Mouse (Mus musculus): ENCODE results near the gene Cdc34b. TPM values are rescaled to one million over a fixed set of nuclear protein-coding genes. Genes with fewer than 3 reads are reported as not detected.

Gene Cdc34b
- polyA plus RNA-seq, 1 experiment from 2014 or later: not detected

GRCm38 (mm10) chr11:94762281-94762680, 20.7 kb downstream of the Cdc34b start:
- Histone ChIP-seq H3K9me3 (replicated peaks; ENCODE audit: control insufficient read depth, low read length) (no peaks in the 10 kb centered on the region), H3K9ac (ENCODE audit: low read length) (no peak overlapping the region), H3K27me3 (replicated peaks; ENCODE audit: control insufficient read depth, insufficient read depth, low read length) (no peaks in the 10 kb centered on the region), H3K36me3 (ENCODE audit: control insufficient read depth, insufficient read depth, low read length) (no peaks in the 10 kb centered on the region), H3K4me2 (ENCODE audit: low read length) (no peak overlapping the region), H3K4me3 (ENCODE audit: low read depth, low read length) (no peak overlapping the region), H3K4me1 (ENCODE audit: control insufficient read depth, insufficient read depth, low read length) (no peaks in the 10 kb centered on the region), H3K27ac (ENCODE audit: low read depth, low read length) (no peak overlapping the region)
- 89% methylated on average over 1 of the region's 1 CpGs for WGBS
- ATAC-seq: no peak
- no peak for DNase-seq (ENCODE audit: low spot score)

GRCm38 (mm10) chr11:94762775-94763174, 21.2 kb downstream of the Cdc34b start:
- no peaks in the 10 kb centered on the region for H3K36me3 ChIP-seq (ENCODE audit: control insufficient read depth, insufficient read depth, low read length)
- H3K4me3 ChIP-seq (ENCODE audit: low read depth, low read length): no peak overlapping the region
- ATAC-seq (no peak), DNase-seq (ENCODE audit: low spot score) (no peak)
- H3K27me3 ChIP-seq (replicated peaks; ENCODE audit: control insufficient read depth, insufficient read depth, low read length): no peaks in the 10 kb centered on the region
- no peak overlapping the region for H3K9ac ChIP-seq (ENCODE audit: low read length)
- H3K4me1 ChIP-seq (ENCODE audit: control insufficient read depth, insufficient read depth, low read length): no peaks in the 10 kb centered on the region
- H3K27ac ChIP-seq (ENCODE audit: low read depth, low read length): no peak overlapping the region
- WGBS: 33% methylated on average over 6 of the region's 6 CpGs
- no peaks in the 10 kb centered on the region for H3K9me3 ChIP-seq (replicated peaks; ENCODE audit: control insufficient read depth, low read length)
- H3K4me2 ChIP-seq (ENCODE audit: low read length): no peak overlapping the region

- Histone ChIP-seq H3K27ac (ENCODE audit: low read depth, low read length) (no peak overlapping the region), H3K36me3 (ENCODE audit: control insufficient read depth, insufficient read depth, low read length) (no peaks in the 10 kb centered on the region), H3K9ac (ENCODE audit: low read length) (no peak overlapping the region), H3K27me3 (replicated peaks; ENCODE audit: control insufficient read depth, insufficient read depth, low read length) (no peaks in the 10 kb centered on the region), H3K4me3 (ENCODE audit: low read depth, low read length) (no peak overlapping the region), H3K9me3 (replicated peaks; ENCODE audit: control insufficient read depth, low read length) (no peaks in the 10 kb centered on the region), H3K4me2 (ENCODE audit: low read length) (no peak overlapping the region), H3K4me1 (ENCODE audit: control insufficient read depth, insufficient read depth, low read length) (no peaks in the 10 kb centered on the region)
- 95% methylated on average over 2 of the region's 2 CpGs for WGBS
- no peak for DNase-seq (ENCODE audit: low spot score)
- ATAC-seq: no peak
Measured at GRCm38 (mm10) chr11:94767241-94767640, 25.7 kb downstream of the Cdc34b start.

GRCm38 (mm10) chr11:94772363-94773055, 30.9 kb downstream of the Cdc34b start:
- Histone ChIP-seq H3K4me1 (ENCODE audit: control insufficient read depth, insufficient read depth, low read length) (no peaks in the 10 kb centered on the region), H3K36me3 (ENCODE audit: control insufficient read depth, insufficient read depth, low read length) (no peaks in the 10 kb centered on the region), H3K9ac (ENCODE audit: low read length) (no peak overlapping the region), H3K9me3 (replicated peaks; ENCODE audit: control insufficient read depth, low read length) (no peaks in the 10 kb centered on the region), H3K27me3 (replicated peaks; ENCODE audit: control insufficient read depth, insufficient read depth, low read length) (no peaks in the 10 kb centered on the region), H3K27ac (ENCODE audit: low read depth, low read length) (no peak overlapping the region), H3K4me2 (ENCODE audit: low read length) (no peak overlapping the region), H3K4me3 (ENCODE audit: low read depth, low read length) (no peak overlapping the region)
- no peak for DNase-seq (ENCODE audit: low spot score)
- 89% methylated on average over 3 of the region's 3 CpGs for WGBS
- ATAC-seq: no peak

- Histone ChIP-seq H3K36me3 (ENCODE audit: control insufficient read depth, insufficient read depth, low read length) (no peaks in the 10 kb centered on the region), H3K27me3 (replicated peaks; ENCODE audit: control insufficient read depth, insufficient read depth, low read length) (no peaks in the 10 kb centered on the region)
Measured at GRCm38 (mm10) chr11:94773851-94774250, 32.3 kb downstream of the Cdc34b start.

GRCm38 (mm10) chr11:94774887-94775497, 33.4 kb downstream of the Cdc34b start:
- no peak overlapping the region for H3K9ac ChIP-seq (ENCODE audit: low read length)
- no peak overlapping the region for H3K4me2 ChIP-seq (ENCODE audit: low read length)
- H3K27me3 ChIP-seq (replicated peaks; ENCODE audit: control insufficient read depth, insufficient read depth, low read length): no peaks in the 10 kb centered on the region
- no peak overlapping the region for H3K27ac ChIP-seq (ENCODE audit: low read depth, low read length)
- no peaks in the 10 kb centered on the region for H3K9me3 ChIP-seq (replicated peaks; ENCODE audit: control insufficient read depth, low read length)
- H3K36me3 ChIP-seq (ENCODE audit: control insufficient read depth, insufficient read depth, low read length): no peaks in the 10 kb centered on the region
- DNase-seq (ENCODE audit: low spot score): no peak
- H3K4me3 ChIP-seq (ENCODE audit: low read depth, low read length): no peak overlapping the region
- WGBS: 90% methylated on average over 5 of the region's 5 CpGs
- no peak for ATAC-seq
- no peaks in the 10 kb centered on the region for H3K4me1 ChIP-seq (ENCODE audit: control insufficient read depth, insufficient read depth, low read length)

More at GRCm38 (mm10) chr11:94773851-94774250, 32.3 kb downstream of the Cdc34b start:
- no peak overlapping the region for H3K27ac ChIP-seq (ENCODE audit: low read depth, low read length)
- H3K9me3 ChIP-seq (replicated peaks; ENCODE audit: control insufficient read depth, low read length): no peaks in the 10 kb centered on the region
- no peaks in the 10 kb centered on the region for H3K4me1 ChIP-seq (ENCODE audit: control insufficient read depth, insufficient read depth, low read length)
- ATAC-seq (no peak), DNase-seq (ENCODE audit: low spot score) (peak; percentile 18)
- no peak overlapping the region for H3K4me2 ChIP-seq (ENCODE audit: low read length)
- no peak overlapping the region for H3K4me3 ChIP-seq (ENCODE audit: low read depth, low read length)
- H3K9ac ChIP-seq (ENCODE audit: low read length): no peak overlapping the region
- 84% methylated on average over 1 of the region's 1 CpGs for WGBS

- DNase-seq (ENCODE audit: low spot score) (no peak), ATAC-seq (no peak)
- H3K9ac ChIP-seq (ENCODE audit: low read length): no peak within 1 kb of the TSS
- H3K27me3 ChIP-seq (replicated peaks; ENCODE audit: control insufficient read depth, insufficient read depth, low read length): no peaks in the 10 kb centered on the region
- no peak within 1 kb of the TSS for H3K4me3 ChIP-seq (ENCODE audit: low read depth, low read length)
- H3K4me1 ChIP-seq (ENCODE audit: control insufficient read depth, insufficient read depth, low read length): no peaks in the 10 kb centered on the region
- H3K27ac ChIP-seq (ENCODE audit: low read depth, low read length): no peak within 1 kb of the TSS
- no peak within 1 kb of the TSS for H3K4me2 ChIP-seq (ENCODE audit: low read length)
- no peaks in the 10 kb centered on the region for H3K9me3 ChIP-seq (replicated peaks; ENCODE audit: control insufficient read depth, low read length)
- H3K36me3 ChIP-seq (ENCODE audit: control insufficient read depth, insufficient read depth, low read length): no peaks in the 10 kb centered on the region
Measured at GRCm38 (mm10) chr11:94782603-94783002, 41.0 kb downstream of the Cdc34b start, which contains the start of gene Tmem92. Gene Tmem92 (minus strand): TSS chr11:94782703.

GRCm38 (mm10) chr11:94785247-94785646, 43.7 kb downstream of the Cdc34b start:
- Histone ChIP-seq H3K27ac (ENCODE audit: low read depth, low read length) (no peak overlapping the region), H3K4me1 (ENCODE audit: control insufficient read depth, insufficient read depth, low read length) (no peaks in the 10 kb centered on the region)
- 7% methylated on average over 2 of the region's 2 CpGs for WGBS

GRCm38 (mm10) chr11:94791700-94792099, 50.1 kb downstream of the Cdc34b start:
- H3K9me3 ChIP-seq (replicated peaks; ENCODE audit: control insufficient read depth, low read length): no peaks in the 10 kb centered on the region
- ATAC-seq (no peak), DNase-seq (ENCODE audit: low spot score) (no peak)
- H3K4me3 ChIP-seq (ENCODE audit: low read depth, low read length): no peak overlapping the region
- no peak overlapping the region for H3K27ac ChIP-seq (ENCODE audit: low read depth, low read length)
- no peaks in the 10 kb centered on the region for H3K27me3 ChIP-seq (replicated peaks; ENCODE audit: control insufficient read depth, insufficient read depth, low read length)
- H3K9ac ChIP-seq (ENCODE audit: low read length): no peak overlapping the region
- H3K4me1 ChIP-seq (ENCODE audit: control insufficient read depth, insufficient read depth, low read length): no peaks in the 10 kb centered on the region
- H3K4me2 ChIP-seq (ENCODE audit: low read length): no peak overlapping the region
- no peaks in the 10 kb centered on the region for H3K36me3 ChIP-seq (ENCODE audit: control insufficient read depth, insufficient read depth, low read length)

More at GRCm38 (mm10) chr11:94785247-94785646, 43.7 kb downstream of the Cdc34b start:
- no peak for ATAC-seq
- Histone ChIP-seq H3K9me3 (replicated peaks; ENCODE audit: control insufficient read depth, low read length) (no peaks in the 10 kb centered on the region), H3K4me3 (ENCODE audit: low read depth, low read length) (no peak overlapping the region), H3K36me3 (ENCODE audit: control insufficient read depth, insufficient read depth, low read length) (no peaks in the 10 kb centered on the region), H3K27me3 (replicated peaks; ENCODE audit: control insufficient read depth, insufficient read depth, low read length) (no peaks in the 10 kb centered on the region), H3K4me2 (ENCODE audit: low read length) (no peak overlapping the region), H3K9ac (ENCODE audit: low read length) (no peak overlapping the region)
- DNase-seq (ENCODE audit: low spot score): peak; percentile 46

Measured in forebrain, embryonic 14.5 days (tissue).